Mouse (Mus musculus): Measurements from ENCODE around the gene Rabep1.

Gene Rabep1

GRCm38 (mm10) chr11:70975193-70975592 lies 130.6 kb downstream of the Rabep1 start:
- DNase-seq (ENCODE audit: low spot score), result no peak

- DNase-seq (ENCODE audit: low spot score), result no peak
Observed at GRCm38 (mm10) chr11:70977293-70977692, 132.7 kb downstream of the Rabep1 start.

- no peak for DNase-seq (ENCODE audit: low spot score)
Observed at GRCm38 (mm10) chr11:70980232-70980631, 135.7 kb downstream of the Rabep1 start.

- DNase-seq (ENCODE audit: low spot score), result no peak
Observed at GRCm38 (mm10) chr11:70980751-70981510, 136.4 kb downstream of the Rabep1 start.

- no peak for DNase-seq (ENCODE audit: low spot score)
Observed at GRCm38 (mm10) chr11:70982030-70982429, 137.5 kb downstream of the Rabep1 start.

GRCm38 (mm10) chr11:70982557-70983228 lies 138.1 kb downstream of the Rabep1 start, which contains the start of gene C1qbp:
C1qbp (minus strand) TSS chr11:70983026.
- peak; percentile 94 for DNase-seq (ENCODE audit: low spot score)
